In the genomic region with DNA sequence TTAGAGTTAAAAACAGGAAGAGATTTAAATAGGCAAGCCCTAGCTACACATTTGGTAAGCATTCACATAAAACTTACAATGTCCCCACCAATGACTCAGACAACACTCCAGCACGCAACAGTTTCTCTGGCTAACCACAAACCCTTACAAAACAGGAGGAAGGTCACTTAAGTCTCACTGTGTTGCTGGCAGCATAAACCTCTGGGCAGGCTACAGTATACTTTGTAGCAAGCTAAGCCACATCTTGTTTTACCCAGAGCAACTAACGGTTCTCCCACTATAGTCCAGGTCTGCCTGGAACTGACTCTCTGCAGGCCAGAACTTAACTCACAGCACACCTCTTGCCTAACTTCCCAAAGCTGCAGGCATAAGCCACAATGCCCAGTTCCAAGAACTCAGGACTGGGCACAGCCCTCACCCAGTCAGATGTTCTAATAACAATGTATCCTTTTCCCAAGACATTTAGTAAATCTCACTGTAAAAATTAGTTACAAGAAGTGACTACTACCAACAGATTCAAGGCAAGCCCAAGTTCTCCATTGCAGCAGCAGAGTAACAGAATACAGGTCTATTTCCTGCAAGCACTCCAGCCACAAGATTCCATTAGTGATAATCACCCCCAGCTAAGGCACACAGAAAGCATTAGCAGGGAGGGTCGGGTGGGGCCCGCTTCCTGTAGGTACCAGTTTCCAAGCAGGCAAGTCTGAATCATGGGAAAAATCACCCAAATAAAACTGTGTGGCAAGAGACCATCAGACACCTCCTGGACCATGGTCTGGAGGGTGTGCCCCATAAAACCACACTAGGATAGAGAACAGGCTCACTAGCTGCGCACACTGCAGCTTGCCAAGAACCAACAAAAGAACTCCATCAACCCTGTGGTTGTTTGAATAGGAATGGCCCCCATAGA, we compare ENCODE assay signal across 10 mouse cellular contexts. TPM values are rescaled to one million over a fixed set of nuclear protein-coding genes. Genes with fewer than 3 reads are reported as not detected.
A peak's percentile ranks its signal among the peaks of the same experiment; 100 is the strongest.
DNase-seq lines count a peak whose midpoint lies in the region; ATAC-seq and TF ChIP-seq lines count a peak whose summit lies in the region.
"Had no signal": no experiment of that assay in that cellular context is flagged by ENCODE, and none has a peak within 500 bp of the region (broad histone marks: within the 10 kb centered on the region; RNA-seq: fewer than 3 reads in every experiment).

No protein-coding gene starts in this region.

- H3K4me1 ChIP-seq in bone marrow, adult 2 months (ENCODE audit: control insufficient read depth, insufficient read depth, low read length) = peaks cover 36% of the 10 kb centered on the region
- peaks cover 100% of the 10 kb centered on the region for H3K4me1 ChIP-seq in liver, embryonic 15.5 days (replicated peaks)
- peaks cover 50% of the 10 kb centered on the region for H3K4me1 ChIP-seq in hindbrain, embryonic 13.5 days (replicated peaks)

- H3K27me3 ChIP-seq in liver, embryonic 15.5 days = no peaks in the 10 kb centered on the region
- no peaks in the 10 kb centered on the region for H3K27me3 ChIP-seq in hindbrain, embryonic 13.5 days
- H3K27me3 ChIP-seq: lung, embryonic 15.5 days had no signal

- ATAC-seq in liver, embryonic 15.5 days (ENCODE audit: insufficient read depth) = no peak
- ATAC-seq in hindbrain, embryonic 13.5 days (ENCODE audit: low FRiP score) = no peak
- ATAC-seq: forebrain, postnatal 0 days had no signal

- H3K27ac ChIP-seq in bone marrow, adult 2 months (ENCODE audit: control insufficient read depth, insufficient read depth, low read depth, low read length, poor library complexity) = peak overlapping the region; percentile 71
- H3K27ac ChIP-seq in liver, embryonic 15.5 days (replicated peaks) = peak overlapping the region; percentile 63
- H3K27ac ChIP-seq in hindbrain, embryonic 13.5 days = no peak overlapping the region
- H3K27ac ChIP-seq: lung, embryonic 15.5 days had no signal

- H3K9ac ChIP-seq in liver, embryonic 15.5 days = no peak overlapping the region
- H3K9ac ChIP-seq in hindbrain, embryonic 13.5 days = no peak overlapping the region
- H3K9ac ChIP-seq: forebrain, postnatal 0 days; lung, embryonic 15.5 days had no signal

- H3K9me3 ChIP-seq in liver, embryonic 15.5 days (replicated peaks) = no peaks in the 10 kb centered on the region
- no peaks in the 10 kb centered on the region for H3K9me3 ChIP-seq in hindbrain, embryonic 13.5 days
- H3K9me3 ChIP-seq: lung, embryonic 15.5 days had no signal

- H3K4me3 ChIP-seq in bone marrow, adult 2 months (replicated peaks; ENCODE audit: control insufficient read depth, low read depth, low read length) = no peak overlapping the region
- no peak overlapping the region for H3K4me3 ChIP-seq in liver, embryonic 15.5 days (replicated peaks)
- H3K4me3 ChIP-seq in hindbrain, embryonic 13.5 days = no peak overlapping the region
- H3K4me3 ChIP-seq: lung, embryonic 15.5 days had no signal

- TF ChIP-seq CTCF in bone marrow, adult 2 months (IDR thresholded peaks at IDR 0.05; ENCODE audit: control insufficient read depth, insufficient read depth, low read length) = no peak

- TF ChIP-seq POLR2A in bone marrow, adult 2 months (IDR thresholded peaks at IDR 0.05; ENCODE audit: borderline replicate concordance, control insufficient read depth, low read depth, low read length) = no peak

- peak; percentile 60 for DNase-seq in adrenal gland, postnatal 14 days
- no peak for DNase-seq in adrenal gland, postnatal 25 days
- DNase-seq in 3134 (ENCODE audit: extremely low read depth, insufficient read length, low spot score) = peak; percentile 40
- no peak for DNase-seq in left cerebral cortex, postnatal 36 days (ENCODE audit: low spot score in 2 of 2)
- no peak for DNase-seq in left cerebral cortex, adult 9 months (ENCODE audit: low spot score in 2 of 2)
- DNase-seq: forebrain, postnatal 0 days had no signal

- 13% methylated on average over 5 of the region's 5 CpGs for WGBS in bone marrow, adult 2 months
- 29% methylated on average over 5 of the region's 5 CpGs for WGBS in liver, embryonic 15.5 days (ENCODE audit: insufficient replicate concordance)
- 92% methylated on average over 5 of the region's 5 CpGs for WGBS in hindbrain, embryonic 13.5 days

- H3K4me2 ChIP-seq in liver, embryonic 15.5 days = peak overlapping the region; percentile 1
- H3K4me2 ChIP-seq in hindbrain, embryonic 13.5 days = no peak overlapping the region
- H3K4me2 ChIP-seq: lung, embryonic 15.5 days had no signal

- H3K36me3 ChIP-seq in liver, embryonic 15.5 days (replicated peaks) = peaks cover 47% of the 10 kb centered on the region
- no peaks in the 10 kb centered on the region for H3K36me3 ChIP-seq in hindbrain, embryonic 13.5 days
- H3K36me3 ChIP-seq: lung, embryonic 15.5 days had no signal

- intact Hi-C loops in left cerebral cortex, postnatal 36 days (cut with DNase I) = no loop called here

RNA-seq across cellular contexts. Expression of a gene that starts 7.6 kb away (rescaled TPM):
- total RNA-seq in adrenal gland, postnatal 14 days (2021) = 93.2 and 95.8 TPM in 2 replicates
- total RNA-seq in adrenal gland, postnatal 25 days (2021) = 110 and 127 TPM in 2 replicates
- polyA plus RNA-seq in bone marrow, adult 2 months (2011; ENCODE audit: insufficient read depth, insufficient read length, low replicate concordance, missing spikeins) = 38.3 and 39.7 TPM in 2 replicates
- polyA plus RNA-seq in liver, embryonic 15.5 days (2015; fragmentation: Nextera tagmentation; extraction: Ambion mirVana) = 27.0 and 29.3 TPM in 2 replicates
- 10 to 100 TPM; 59.9 to 60.6 TPM for total RNA-seq in left cerebral cortex, postnatal 36 days (2021)
- polyA plus RNA-seq in hindbrain, embryonic 13.5 days (2015; fragmentation: Nextera tagmentation; extraction: Ambion mirVana) = 20.2 TPM in 2 replicates

Comparison
In these comparisons a context has a peak if more than half of its experiments do, and no peak if none do; other contexts are left out.
1. DNase-seq: peak in adrenal gland, postnatal 14 days (single experiment) and 3134 (single experiment); none in adrenal gland, postnatal 25 days (single experiment), left cerebral cortex, postnatal 36 days (0 of 2) and left cerebral cortex, adult 9 months (0 of 2).